Mouse (Mus musculus): ENCODE measurements around the gene Ly6g6c.

GRCm38 (mm10) chr17:35080710-35081109 is 15.5 kb downstream of the Ly6g6c start:
- TF ChIP-seq POLR2A (IDR thresholded peaks at IDR 0.05; ENCODE audit: extremely low read depth, insufficient read depth, low read length): no peak
- TF ChIP-seq CTCF (IDR thresholded peaks at IDR 0.05; ENCODE audit: low read depth, low read length): no peak

Measured in liver, adult 2 months (tissue).